Mouse (Mus musculus) lung, postnatal 4 days (tissue): ENCODE data around the gene Srrm2.
"Not testable (repeated sequence)": the region's sequence is repeated elsewhere in the genome, so short reads cannot be mapped to it uniquely, and the experiment has no call there.

Experiments used
- DNase-seq, 2 experiments: peaks; one replicate each; pipeline ENCODE4 v3.0.0; 2021

Gene Srrm2

DNA sequence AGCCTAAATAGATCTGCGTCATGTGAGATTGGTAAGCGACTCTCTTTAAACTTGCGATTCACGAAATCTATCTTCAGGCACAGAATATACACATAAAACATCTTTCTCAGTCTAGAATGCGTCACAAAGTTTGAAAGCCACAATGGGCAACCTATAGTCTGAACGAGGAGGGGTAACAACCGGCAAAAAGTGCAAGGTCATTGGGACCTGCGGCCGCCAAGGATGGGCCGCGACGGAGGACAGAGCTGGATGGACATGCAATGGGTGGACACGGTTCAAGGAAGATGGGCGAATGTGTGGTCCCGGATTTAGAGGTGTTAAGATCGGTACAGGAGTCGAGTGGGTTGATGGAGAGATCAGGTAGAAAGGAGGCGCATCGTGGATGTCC is 19.4 kb upstream of the Srrm2 start:
- no peak for DNase-seq

DNA sequence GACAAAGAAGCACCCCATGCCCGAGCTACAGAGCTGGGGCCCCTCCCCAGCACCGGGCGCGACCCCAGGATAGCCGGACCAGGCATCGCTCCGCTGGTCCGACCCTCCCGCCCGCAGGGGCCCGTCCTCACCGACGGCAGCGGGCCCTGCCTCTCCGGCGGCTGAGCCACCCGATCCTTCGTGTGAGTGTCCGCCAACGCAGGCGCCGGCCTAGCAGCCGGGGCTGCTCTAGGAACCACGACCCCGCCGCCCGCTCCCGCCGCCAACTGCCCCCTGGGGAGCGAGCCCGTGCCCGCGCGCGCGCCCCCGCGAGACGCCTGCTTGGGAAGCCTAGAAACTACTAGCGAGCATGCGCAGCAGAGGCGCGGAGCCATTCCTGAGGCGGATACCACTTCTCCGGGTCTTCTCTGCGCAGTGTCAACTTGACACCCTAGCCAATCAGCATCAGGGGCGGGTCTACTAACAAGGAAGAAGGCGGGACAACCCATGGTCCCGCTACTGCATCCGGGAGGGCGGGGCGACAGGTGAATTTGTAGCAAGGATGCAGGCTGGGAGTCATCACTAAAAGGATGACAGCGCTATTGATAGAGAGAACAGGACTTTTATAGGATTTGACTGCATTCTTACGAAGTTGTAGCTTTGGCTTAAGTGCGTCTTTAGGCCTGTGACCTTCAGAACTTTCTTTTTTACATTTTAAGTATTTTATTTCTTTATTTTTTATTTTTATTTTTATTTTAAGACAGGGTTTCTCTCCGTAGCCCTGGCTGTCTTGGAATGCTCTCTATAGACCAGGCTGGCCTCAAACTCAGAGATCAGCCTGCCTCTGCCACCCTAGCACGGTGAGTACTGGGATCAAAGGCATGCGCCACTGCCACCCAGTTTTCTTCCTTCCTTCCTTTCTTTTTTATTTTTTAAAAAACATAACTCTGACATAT is 18.8 kb upstream of the Srrm2 start, which contains the start of gene Flywch1:
Flywch1 (minus strand) TSS at position 319 of the 935 bp plus-strand sequence.
- peak; percentile 98 for DNase-seq

DNA sequence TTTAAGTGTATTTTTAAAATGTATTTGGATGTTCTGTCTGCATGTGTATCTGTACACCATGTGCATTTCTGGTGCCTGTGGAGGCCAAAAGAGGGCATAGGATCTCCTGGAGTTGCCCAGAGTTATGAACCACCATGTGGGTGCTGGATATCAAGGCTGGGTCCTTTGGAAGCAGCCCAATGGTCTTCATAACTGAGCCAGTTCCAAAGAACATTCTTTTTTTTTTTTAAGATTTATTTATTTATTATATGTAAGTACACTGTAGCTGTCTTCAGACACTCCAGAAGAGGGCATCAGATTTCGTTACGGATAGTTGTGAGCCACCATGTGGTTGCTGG is 18.1 kb upstream of the Srrm2 start:
- not testable (repeated sequence) for DNase-seq

DNA sequence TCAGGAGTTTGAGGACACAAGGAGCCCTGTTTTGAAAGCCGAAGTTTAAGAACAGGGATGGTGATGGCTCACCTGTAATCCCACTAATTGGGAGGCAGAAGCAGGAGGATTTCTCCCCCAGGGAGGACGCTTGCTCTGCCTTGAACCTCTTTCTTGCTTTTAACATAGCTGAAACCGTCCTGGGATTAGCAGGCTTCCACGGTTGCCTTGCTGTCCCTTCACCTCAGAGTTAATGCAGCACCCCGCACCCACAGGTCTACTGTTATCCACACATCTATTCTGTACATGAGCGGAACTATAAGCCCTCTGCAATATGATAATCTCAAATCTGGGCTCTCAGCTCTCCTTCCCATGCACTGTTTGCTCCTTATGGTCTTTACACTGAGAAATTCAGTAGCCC is 16.7 kb upstream of the Srrm2 start:
- DNase-seq = no peak

DNA sequence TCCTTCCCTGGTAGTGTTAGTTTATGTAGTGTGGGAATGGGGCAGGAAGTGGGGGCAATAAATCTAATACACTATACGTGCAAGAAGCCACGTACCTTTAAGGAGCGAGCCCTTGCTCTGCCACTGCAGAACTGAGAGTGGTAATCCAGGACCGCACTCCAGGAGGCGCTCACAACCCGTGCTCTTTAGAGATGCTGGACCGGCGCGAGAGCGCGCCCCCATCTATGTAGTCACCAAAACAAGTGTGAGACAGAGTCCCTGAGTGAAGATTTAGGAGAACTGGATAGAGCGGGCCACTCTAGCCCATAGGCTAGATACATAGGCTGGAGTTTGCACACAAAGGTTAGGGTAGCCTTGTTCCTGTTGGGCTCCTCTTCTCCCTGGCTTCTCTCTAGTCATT is 16.2 kb upstream of the Srrm2 start:
- DNase-seq = peak; percentile 86 to 89

DNA sequence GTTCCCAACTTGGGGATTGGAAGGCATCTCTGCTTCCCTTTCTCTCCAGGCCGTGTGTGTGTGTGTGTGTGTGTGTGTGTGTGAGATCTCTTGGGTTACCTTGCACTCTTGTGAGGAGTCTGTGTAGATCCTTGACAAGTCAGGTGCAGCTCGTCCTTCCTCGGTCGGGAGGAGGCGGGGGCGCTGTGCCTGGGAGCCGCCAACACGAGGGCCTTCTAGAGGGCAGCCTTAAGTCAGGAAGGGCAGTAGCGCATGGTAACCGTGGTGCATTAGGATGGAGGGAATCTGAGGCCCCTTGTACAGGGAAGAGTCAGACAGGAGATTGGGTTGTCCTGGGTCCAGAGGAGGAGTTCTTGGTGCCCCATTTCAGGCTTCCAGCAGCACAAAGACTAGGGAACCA is 14.1 kb upstream of the Srrm2 start:
- DNase-seq = no peak

DNA sequence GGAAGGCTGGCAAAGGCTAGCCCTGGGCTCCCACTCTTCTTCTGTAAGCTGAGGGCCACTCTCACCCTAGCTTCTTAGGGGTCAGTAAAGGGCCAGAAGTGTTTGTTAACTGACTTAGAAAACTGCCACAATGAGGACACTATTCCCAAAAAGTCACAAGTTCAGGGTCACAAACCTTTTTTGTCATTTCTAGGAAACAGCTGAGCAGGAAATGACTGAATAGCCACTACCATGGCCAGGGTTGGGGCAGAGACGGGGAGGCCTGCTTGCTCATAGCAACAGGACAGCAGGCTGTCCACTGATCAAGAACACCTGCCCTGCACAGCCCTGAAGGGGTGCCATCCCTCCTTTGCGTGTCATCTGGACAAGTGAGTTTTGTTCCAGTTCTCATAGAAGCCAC is 13.2 kb upstream of the Srrm2 start:
- DNase-seq = no peak

DNA sequence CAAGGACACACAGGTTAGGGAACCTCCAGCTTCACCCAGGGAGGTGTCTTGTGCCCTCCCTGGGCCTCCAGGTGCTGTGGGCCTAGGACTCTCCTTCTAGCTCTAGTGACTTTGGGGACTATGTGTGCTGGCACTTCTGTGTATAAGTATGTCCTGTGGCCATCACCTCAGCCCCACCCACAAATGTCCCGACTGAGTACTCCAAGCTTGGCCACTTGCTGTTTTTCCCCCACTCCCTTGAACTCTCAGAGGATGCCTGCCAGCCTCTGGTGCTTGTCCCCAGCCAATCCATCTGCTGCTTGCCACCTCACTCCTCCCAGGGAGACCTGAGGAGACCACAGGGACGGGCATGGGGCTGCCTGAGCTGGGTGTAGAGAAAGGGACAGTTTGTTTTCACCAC is 11.9 kb upstream of the Srrm2 start:
- no peak for DNase-seq

DNA sequence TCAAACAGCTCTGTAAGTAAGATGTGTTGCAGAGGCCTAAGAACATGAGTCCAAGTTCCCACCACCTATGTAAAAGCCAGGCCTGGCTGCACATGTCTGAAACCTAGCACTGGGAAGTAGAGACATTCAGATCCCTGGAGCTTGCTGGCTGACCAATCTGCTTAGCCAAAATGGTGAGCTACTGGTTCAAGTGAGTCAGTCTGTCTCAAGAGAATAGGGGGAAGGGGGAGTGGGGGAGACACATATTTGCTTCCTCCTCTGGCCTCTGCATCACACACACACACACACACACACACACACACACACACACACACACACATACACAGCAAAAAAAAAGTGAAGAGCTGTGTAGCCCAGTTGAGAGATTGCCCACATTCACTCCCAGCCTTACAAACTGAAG is 7.0 kb upstream of the Srrm2 start:
- DNase-seq = no peak

DNA sequence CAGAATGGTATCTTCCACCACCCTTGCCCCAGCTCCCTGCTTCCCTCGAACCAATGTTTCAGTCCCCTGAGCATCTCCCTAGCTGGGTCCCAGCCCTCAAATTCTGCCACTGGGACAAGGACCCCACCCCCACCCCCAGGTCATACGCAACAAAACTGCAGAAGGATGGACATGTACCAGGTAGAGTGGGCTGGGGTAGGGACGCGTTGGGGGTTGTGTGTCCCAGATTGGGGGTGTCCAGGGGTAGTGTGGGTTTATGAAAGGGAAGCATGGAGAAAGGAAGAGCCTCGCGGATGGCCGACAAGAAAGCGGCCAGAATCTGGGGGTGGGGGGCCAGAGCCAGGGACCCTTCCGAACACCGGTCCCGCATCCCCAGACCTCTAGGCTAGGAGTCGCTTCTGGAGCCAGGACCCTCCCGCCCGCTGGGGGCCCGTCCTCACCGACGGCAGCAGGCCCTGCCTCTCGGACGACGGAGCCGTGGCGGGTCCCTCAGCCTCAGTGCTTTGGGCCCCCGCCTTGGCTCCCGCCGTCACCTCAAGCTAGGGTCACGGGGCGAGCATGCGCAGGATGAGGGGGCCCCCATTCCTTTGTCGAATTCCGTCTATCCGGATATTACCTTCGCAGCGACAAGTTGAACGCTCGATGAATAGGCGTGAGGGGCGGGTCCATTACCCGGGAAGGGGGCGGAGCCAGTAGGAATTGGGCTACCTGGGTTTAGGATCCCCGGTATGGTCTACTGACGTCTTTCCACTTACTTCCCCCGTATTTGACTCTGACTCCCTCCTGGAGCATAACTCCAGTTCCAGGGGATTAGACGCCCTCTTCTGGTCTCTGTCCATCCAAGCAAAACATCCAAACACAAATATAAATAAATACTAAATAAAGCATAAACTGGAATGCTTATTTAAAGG is 4.5 kb upstream of the Srrm2 start, which contains the start of gene Flywch2:
Flywch2 (minus strand) TSS at position 521 of the 911 bp plus-strand sequence.
- peak; percentile 85 for DNase-seq

DNA sequence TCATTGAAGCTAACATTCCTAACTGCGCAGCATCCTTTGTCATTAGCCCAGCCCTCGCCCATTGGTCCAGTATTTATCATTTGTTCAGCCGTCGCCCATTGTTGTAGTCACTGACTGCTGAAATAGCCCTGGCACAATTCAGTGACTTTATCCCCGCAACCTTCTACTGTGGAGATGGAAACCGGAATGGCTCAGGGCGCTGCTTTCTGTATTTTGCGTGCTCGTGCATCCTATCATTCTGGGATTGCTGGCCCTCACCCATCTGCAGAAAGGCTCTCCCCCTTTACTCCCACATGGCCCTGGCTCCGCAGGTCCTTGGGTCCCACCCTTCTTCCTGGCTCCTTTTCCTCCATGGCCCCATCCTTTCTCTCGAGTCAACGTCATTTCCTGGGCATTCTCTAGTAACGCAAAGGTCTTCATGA is 3.8 kb upstream of the Srrm2 start:
- DNase-seq = peak in 1 of 2 experiments; percentile 15

DNA sequence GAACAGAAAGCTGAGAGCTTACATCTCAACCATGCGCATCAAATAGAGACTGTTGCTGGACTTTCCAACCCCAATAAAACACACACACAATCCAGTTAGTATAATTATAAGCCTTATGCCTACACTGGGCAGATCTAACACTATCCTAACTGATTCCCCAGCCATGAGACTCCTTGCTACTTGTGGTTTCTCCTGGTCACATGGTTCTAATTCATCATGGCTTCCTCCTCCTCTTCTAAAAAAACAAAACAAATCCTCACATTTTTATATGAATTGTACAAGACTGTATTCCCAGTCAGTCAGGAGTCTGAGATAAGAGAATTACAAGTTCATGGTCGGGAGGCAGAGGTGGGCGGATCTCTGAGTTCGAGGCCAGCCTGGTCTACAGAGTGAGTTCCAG is 1.4 kb upstream of the Srrm2 start:
- DNase-seq = no peak

DNA sequence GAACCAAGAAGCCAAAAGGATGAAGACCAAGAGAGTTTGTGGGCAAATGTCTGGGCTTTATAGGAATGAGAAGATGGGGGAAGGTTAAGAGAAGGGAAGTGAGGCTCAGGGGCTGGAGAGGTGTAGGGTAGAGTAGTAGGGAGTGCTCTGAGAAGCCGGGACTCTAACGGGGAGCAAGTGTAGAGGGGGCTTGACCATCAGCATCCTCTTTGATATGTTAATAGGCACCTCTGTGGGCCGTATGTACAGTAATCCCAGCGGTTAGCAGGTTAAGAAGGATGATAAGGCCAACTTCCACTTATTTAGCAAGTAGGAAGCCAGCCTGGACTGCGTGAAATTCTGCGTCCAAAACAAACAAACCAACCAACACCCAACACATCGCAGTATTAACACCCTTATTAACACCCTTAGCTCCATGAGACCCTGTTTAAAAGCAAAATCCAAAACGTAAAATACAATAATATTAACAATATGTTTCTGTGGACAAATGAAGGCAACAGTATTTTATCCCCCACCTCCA is 523 bp upstream of the Srrm2 start:
- DNase-seq = no peak

DNA sequence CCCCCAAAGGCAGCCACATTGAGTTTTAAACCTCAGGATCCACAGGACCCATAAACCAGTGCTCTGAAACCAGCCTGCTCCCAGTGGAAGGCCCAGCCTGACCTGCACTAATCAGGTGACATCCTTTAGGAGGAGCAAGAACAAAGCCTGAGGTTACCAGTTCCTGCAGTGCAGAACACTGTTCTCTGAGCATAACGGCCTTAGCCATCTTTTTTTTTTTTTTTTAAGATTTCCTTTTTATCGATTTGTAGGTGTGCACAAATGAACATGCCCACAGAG is 686 bp downstream of the Srrm2 start:
- DNase-seq = no peak

DNA sequence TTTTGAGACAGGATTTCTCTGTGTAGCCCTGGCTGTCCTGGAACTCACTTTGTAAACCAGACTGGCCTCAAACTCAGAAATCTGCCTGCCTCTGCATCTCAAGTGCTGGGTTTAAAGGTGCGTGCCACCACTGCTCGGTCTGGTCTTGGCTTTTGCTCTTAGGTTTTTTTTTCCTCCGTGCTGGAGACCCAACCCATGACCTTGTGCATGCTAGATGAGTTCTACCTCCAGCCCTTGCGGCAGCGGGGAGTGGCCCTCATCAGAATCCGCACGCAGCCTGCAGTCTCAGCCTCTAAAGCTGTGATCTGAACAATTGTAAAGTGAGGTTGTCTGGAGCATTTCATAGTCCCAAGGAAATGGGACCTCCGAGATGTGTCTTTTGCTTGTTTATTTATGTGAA is 5.0 kb downstream of the Srrm2 start:
- no peak for DNase-seq

DNA sequence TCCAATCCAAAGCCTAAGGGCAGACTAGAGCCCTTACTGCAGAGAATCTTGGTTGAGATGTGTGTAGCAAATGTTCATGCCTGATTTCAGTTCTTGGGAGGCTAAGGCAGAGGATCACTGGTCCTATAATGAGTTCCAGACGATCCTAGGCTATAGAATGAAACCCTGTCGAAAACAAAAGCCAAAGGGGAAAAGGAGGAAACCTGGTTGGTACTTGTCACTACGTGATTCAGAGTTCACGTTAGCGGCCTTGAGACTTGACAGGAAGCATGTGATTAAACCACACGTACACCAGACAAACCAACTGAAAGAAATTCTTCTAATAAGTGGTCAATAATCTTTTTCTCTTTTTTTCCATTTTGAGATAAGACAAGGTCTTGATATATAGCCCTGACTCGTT is 7.0 kb downstream of the Srrm2 start:
- DNase-seq = no peak

DNA sequence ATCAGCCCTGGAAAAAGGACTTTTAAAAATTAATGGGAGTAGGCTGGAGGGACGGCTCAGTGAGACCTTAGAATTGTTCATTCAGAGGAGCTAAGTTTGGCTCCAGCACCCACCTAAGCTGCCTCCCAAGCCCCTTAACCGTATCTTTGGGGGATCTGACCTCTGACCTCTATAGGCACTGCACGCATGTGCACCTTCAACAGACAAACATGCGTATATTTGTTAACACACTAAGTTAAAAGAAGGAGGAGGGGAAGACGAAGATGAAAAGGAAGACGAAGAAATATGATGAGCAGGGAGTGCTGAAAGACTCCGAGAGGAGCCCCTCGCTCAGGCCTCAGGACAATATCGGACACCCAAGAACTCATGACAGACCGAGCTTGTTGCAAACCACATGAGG is 11.3 kb downstream of the Srrm2 start:
- DNase-seq = no peak

DNA sequence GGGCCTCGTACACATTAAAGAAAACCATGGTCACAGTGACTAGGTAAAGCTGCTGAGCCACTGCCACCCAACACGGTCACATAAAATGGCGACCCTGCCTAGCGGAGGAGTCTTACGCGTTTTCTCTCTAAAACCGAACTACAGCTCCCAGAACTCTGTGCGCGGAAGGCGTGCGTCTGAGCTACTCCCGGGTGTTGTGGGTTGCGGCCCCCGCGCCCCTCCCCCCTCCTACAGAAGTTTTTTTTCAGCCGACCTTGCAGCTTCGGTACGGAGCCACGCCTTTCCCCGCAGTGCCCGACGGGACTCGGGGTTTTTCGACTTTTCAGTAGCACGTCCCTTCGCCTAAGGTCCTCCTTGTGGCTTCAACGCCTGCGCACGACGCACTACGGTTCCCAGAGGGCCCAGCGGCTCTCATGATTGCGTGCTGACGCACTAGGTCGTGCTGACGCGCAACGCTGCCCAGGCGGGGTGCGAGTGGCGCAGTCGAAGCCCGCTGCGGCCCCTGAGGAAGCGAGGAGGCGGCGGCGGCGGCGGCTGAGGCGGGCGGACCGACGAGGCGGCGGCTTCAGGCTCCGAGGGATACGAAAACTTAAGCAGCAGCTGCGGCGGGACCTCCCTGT is 12.5 kb downstream of the Srrm2 start:
- DNase-seq = peak; percentile 98 to 100

DNA sequence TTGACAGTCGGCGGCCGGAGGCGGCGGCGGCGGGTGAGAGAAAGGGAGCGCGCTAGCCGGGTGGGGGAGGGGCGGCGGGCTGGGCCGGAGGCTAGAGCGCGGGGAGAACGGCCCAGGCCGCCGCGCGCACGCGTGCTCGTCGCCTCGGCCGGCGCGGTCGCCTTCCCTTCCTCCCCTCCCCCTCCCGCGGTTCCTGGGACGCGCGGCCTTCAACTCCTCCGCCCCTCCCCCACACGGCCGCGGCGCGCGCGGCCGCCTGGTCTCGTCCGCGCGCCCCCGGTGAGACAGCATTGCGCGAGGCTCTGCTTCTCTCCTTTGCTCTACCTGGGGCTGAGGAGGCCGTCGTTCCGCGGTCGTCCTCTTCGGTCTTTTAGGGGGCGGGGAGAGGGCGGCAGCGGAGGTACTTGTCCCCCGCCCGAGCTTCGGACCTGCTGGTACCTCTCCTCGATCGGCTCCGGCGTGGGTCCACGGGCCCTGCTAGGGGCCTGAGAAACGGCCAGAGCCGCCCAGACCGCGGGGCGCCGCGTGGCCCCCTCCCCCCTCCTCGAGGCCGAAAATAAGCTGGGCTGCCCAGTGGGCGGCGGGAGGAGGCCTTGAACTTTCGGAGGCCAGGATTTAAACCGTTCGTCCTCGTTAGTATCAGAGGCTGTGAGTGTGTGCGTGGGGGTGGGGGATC is 13.2 kb downstream of the Srrm2 start:
- DNase-seq = peak; percentile 85 to 89

DNA sequence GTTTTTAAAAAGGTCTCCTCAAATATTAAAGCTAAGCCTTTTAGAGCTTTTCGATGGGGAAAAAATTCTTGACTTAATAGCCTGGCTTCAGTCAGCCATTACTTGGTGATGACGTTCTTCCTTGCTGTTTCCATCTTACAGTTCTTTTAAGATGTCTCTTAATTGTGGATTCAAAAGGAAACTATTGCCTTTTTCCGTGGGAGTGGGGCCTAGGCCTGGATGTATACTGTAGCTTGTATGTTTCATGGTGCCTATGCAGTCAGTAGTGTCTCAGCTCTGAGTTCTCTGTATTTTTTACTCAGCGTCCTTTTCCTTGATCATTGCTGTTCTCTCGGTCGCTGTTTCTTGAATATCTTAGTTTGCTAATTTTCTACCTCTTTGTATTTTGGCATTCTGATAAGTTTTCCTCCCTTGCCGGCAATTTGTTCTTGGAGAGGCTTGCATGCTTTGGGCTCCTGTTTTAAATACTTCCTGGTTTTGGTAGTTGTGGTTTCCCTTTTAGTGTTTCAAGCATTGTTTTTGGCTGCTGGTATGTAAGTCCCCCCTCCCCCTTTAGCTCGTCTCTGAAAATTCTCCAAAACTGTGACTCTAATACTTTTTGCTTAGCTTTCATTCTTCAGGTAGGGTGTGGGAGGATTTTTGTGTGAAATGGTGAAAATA is 14.2 kb downstream of the Srrm2 start:
- no peak for DNase-seq

DNA sequence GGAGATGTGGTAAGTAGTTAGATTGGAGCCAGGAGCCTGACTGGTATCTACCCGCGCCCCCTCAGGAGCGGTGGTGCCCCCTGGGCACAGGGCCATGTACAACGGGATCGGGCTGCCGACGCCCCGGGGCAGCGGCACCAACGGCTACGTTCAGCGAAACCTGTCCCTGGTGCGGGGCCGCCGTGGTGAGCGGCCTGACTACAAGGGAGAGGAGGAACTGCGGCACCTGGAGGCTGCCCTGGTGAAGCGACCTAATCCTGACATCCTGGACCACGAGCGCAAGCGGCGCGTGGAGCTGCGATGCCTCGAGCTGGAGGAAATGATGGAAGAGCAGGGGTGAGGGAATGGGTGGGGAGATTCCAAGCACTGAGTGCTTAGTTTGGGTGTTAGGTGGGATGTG is 16.5 kb downstream of the Srrm2 start:
- DNase-seq = peak; percentile 41 to 56

DNA sequence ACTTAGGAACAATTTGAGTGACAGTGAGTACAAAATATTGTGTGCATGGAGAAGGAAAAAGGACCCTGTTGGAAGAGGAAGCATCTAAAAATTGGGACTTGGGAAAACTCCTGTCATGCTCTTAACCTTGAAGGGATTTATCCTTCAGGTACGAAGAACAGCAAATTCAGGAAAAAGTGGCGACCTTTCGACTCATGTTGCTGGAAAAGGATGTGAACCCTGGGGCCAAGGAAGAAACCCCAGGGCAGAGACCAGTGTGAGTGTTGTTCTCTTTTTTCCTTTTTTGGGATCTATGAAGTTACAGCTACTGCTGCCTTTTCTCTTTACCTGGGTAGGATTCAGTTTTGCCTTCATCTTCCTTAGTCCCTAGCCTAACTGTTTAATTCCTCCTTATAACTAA is 17.6 kb downstream of the Srrm2 start:
- DNase-seq = no peak
